Mouse (Mus musculus) bone marrow, adult 2 months (tissue): ENCODE data around the gene Fktn.

ENCODE experiments used
- CTCF ChIP-seq: fragments of 200-500 bp; IDR thresholded peaks from 2 replicates; pipeline ENCODE4 v1.5.1; 2011; ENCODE audit warnings: low read length, control low read depth; ENCODE audit not compliant: control insufficient read depth, insufficient read depth
- POLR2A ChIP-seq: fragments of 200-500 bp; IDR thresholded peaks from 2 replicates; pipeline ENCODE4 v1.6.1; 2011; ENCODE audit warnings: low read depth, mild to moderate bottlenecking, control low read depth, low read length, borderline replicate concordance; ENCODE audit not compliant: control insufficient read depth

DNA sequence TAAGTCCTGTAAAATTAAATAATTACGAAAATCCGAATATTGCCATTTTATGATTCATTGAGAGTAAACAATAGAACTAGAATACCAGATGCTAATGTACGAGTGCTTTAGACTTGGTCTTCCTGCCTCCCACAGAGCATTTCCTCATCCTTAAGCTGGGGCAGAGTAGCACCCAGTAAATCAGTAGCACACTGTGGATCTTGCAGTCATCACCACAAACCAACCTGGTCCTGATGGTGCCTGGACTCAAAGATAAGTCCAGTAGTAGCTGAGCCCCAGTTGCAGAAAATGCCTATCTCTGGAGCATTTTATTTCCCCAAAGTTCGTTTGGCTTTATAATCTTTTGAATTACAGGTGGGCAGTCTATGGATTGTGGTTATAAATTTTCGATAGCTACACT is 73.1 kb downstream of the Fktn start:
- no peak for TF ChIP-seq CTCF
- no peak for TF ChIP-seq POLR2A
